Mouse (Mus musculus) CH12.LX (cell line): ENCODE data around the gene A930004D18Rik. TPM values are rescaled to one million over a fixed set of nuclear protein-coding genes. Genes with fewer than 3 reads are reported as not detected.

Source experiments
- DNase-seq: peaks from one replicate; pipeline ENCODE4 v3.0.0-alpha.2; 2013; ENCODE audit errors: extremely low read depth
- H3K27ac ChIP-seq: 2 replicates; pipeline ENCODE4 v1.5.1; 2012; ENCODE audit warnings: low read depth, mild to moderate bottlenecking, control low read depth, moderate library complexity; ENCODE audit not compliant: insufficient read depth
- H3K27me3 ChIP-seq: replicated peaks from 2 replicates; pipeline ENCODE3; 2012; ENCODE audit warnings: inconsistent platforms
- H3K36me3 ChIP-seq, 2 experiments: replicated peaks in 1 of 2; 2 replicates each; pipeline versions ENCODE3 to v1.6.1; 2012; ENCODE audit warnings: inconsistent platforms in 1 of 2, low read length in 1 of 2, mild to moderate bottlenecking in 1 of 2, mixed read lengths in 1 of 2, moderate library complexity in 1 of 2; ENCODE audit not compliant: control insufficient read depth in 1 of 2, insufficient read depth in 1 of 2
- H3K4me1 ChIP-seq, 2 experiments: 2 replicates each; pipeline ENCODE4 v1.6.1; 2012; ENCODE audit warnings: inconsistent platforms in 1 of 2, moderate library complexity in 1 of 2; ENCODE audit not compliant: insufficient read depth in 2 of 2, control insufficient read depth in 1 of 2
- H3K4me2 ChIP-seq: 2 replicates; pipeline ENCODE4 v1.6.1; 2012; ENCODE audit warnings: low read depth, mild to moderate bottlenecking, control low read depth; ENCODE audit not compliant: poor library complexity, insufficient read depth, severe bottlenecking
- H3K4me3 ChIP-seq, 3 experiments: fragments of 150-350 bp in 1 of 3; sonication (generic) in 1 of 3; replicated peaks in 1 of 3; 2 replicates each; pipeline versions ENCODE3 to v1.5.1; 2011 to 2012; ENCODE audit warnings: low read depth in 2 of 3, low read length in 2 of 3, mild to moderate bottlenecking in 2 of 3, moderate library complexity in 2 of 3, control low read depth in 1 of 3, improper control_type of control experiment in 1 of 3, inconsistent platforms in 1 of 3, mixed read lengths in 1 of 3; ENCODE audit not compliant: poor library complexity in 1 of 3
- H3K79me2 ChIP-seq: replicated peaks from 2 replicates; pipeline ENCODE4 v1.6.1; 2012; ENCODE audit warnings: mild to moderate bottlenecking, moderate library complexity; ENCODE audit not compliant: control insufficient read depth, poor library complexity, insufficient read depth, severe bottlenecking; ENCODE audit errors: extremely low read depth
- H3K9ac ChIP-seq: 2 replicates; pipeline ENCODE4 v1.6.1; 2012; ENCODE audit warnings: low read depth, mild to moderate bottlenecking, control low read depth, moderate library complexity; ENCODE audit not compliant: insufficient read depth
- H3K9me3 ChIP-seq: replicated peaks from 2 replicates; pipeline ENCODE3; 2012; ENCODE audit warnings: low read length, inconsistent platforms, mixed read lengths
- BHLHE40 ChIP-seq: IDR thresholded peaks from 2 replicates; pipeline ENCODE4 v1.6.1; 2011; ENCODE audit warnings: mild to moderate bottlenecking, low read depth, low read length, improper control_type of control experiment
- CHD1 ChIP-seq: IDR thresholded peaks from 2 replicates; pipeline ENCODE4 v1.6.1; 2012; ENCODE audit warnings: low read depth, low read length, improper control_type of control experiment, inconsistent platforms
- CHD2 ChIP-seq: IDR thresholded peaks from 2 replicates; pipeline ENCODE4 v1.6.1; 2011; ENCODE audit warnings: low read length, improper control_type of control experiment
- ELF1 ChIP-seq: IDR thresholded peaks from 2 replicates; pipeline ENCODE4 v1.6.1; 2014; ENCODE audit warnings: low read depth, mild to moderate bottlenecking, inconsistent platforms, low read length, improper control_type of control experiment
- EP300 ChIP-seq: IDR thresholded peaks from 2 replicates; pipeline ENCODE4 v1.6.1; 2011; ENCODE audit warnings: low read length, improper control_type of control experiment
- HCFC1 ChIP-seq: IDR thresholded peaks from 2 replicates; pipeline ENCODE4 v1.6.1; 2012; ENCODE audit warnings: low read depth, mild to moderate bottlenecking, inconsistent platforms, low read length, improper control_type of control experiment
- IRF4 ChIP-seq: IDR thresholded peaks from 2 replicates; pipeline ENCODE4 v1.6.1; 2014; ENCODE audit warnings: low read depth, mild to moderate bottlenecking, inconsistent platforms, low read length, improper control_type of control experiment
- KAT2A ChIP-seq: IDR thresholded peaks from 2 replicates; pipeline ENCODE4 v1.6.1; 2012; ENCODE audit warnings: low read length, improper control_type of control experiment, inconsistent platforms; ENCODE audit not compliant: insufficient replicate concordance
- MAFK ChIP-seq: IDR thresholded peaks from 2 replicates; pipeline ENCODE4 v1.6.1; 2011; ENCODE audit warnings: low read length, improper control_type of control experiment; ENCODE audit not compliant: insufficient replicate concordance
- MAX ChIP-seq: IDR thresholded peaks from 2 replicates; pipeline ENCODE4 v1.6.1; 2011; ENCODE audit warnings: low read length, improper control_type of control experiment
- MAZ ChIP-seq: IDR thresholded peaks from 2 replicates; pipeline ENCODE4 v1.6.1; 2012; ENCODE audit warnings: low read depth, mild to moderate bottlenecking, inconsistent platforms, low read length, improper control_type of control experiment, moderate library complexity
- MYC ChIP-seq: IDR thresholded peaks from 2 replicates; pipeline ENCODE4 v1.6.1; 2011; ENCODE audit warnings: low read depth, mild to moderate bottlenecking, improper control_type of control experiment, low read length
- NELFE ChIP-seq: IDR thresholded peaks from 2 replicates; pipeline ENCODE4 v1.6.1; 2011; ENCODE audit warnings: low read depth, low read length, improper control_type of control experiment
- NRF1 ChIP-seq: IDR thresholded peaks from 2 replicates; pipeline ENCODE4 v1.6.1; 2014; ENCODE audit warnings: low read depth, mild to moderate bottlenecking, inconsistent platforms, low read length, improper control_type of control experiment, moderate library complexity
- RCOR1 ChIP-seq: conservative IDR thresholded peaks from 2 replicates; pipeline ENCODE4 v1.6.1; 2012; ENCODE audit warnings: low read depth, mild to moderate bottlenecking, inconsistent platforms, low read length, improper control_type of control experiment
- SIN3A ChIP-seq: IDR thresholded peaks from 2 replicates; pipeline ENCODE4 v1.6.1; 2012; ENCODE audit warnings: low read length, improper control_type of control experiment, inconsistent platforms
- TBP ChIP-seq: conservative IDR thresholded peaks from 2 replicates; pipeline ENCODE4 v1.6.1; 2011; ENCODE audit warnings: low read depth, low read length, improper control_type of control experiment
- TCF12 ChIP-seq: IDR thresholded peaks from 2 replicates; pipeline ENCODE4 v1.6.1; 2014; ENCODE audit warnings: low read depth, mild to moderate bottlenecking, inconsistent platforms, low read length, improper control_type of control experiment
- USF2 ChIP-seq: conservative IDR thresholded peaks from 2 replicates; pipeline ENCODE4 v1.6.1; 2011; ENCODE audit warnings: low read depth, low read length, improper control_type of control experiment
- ZKSCAN1 ChIP-seq: IDR thresholded peaks from 2 replicates; pipeline ENCODE4 v1.6.1; 2012; ENCODE audit warnings: low read depth, inconsistent platforms, low read length, improper control_type of control experiment, borderline replicate concordance
- ZNF384 ChIP-seq: IDR thresholded peaks from 2 replicates; pipeline ENCODE4 v1.6.1; 2012; ENCODE audit warnings: low read depth, low read length, improper control_type of control experiment, inconsistent platforms
- dilution Hi-C: fragments of 300-500 bp; cut with MboI; formaldehyde crosslinking; loops from 2 replicates; pipeline ENCODE4 v1.14.3; 2020; ENCODE audit warnings: low sequenced_read_pairs; ENCODE audit not compliant: extremely low pct_unique_long_range_greater_than_20kb, extremely low pct_ligation_motif_present
- in situ Hi-C: fragments of 300-500 bp; cut with MboI; formaldehyde crosslinking; loops from 3 replicates; pipeline ENCODE4 v1.14.3; 2019; ENCODE audit warnings: low sequenced_read_pairs, low pct_ligation_motif_present, low pct_unique_long_range_greater_than_20kb, mixed read lengths
- polyA plus RNA-seq: library from polyadenylated mRNA; unstranded; fragments of >175 nt; gene quantifications from 2 replicates; pipeline ENCODE4 v1.2.1, GENCODE M21; 2012; ENCODE audit warnings: low read depth; ENCODE audit not compliant: insufficient read length
- total RNA-seq, 2 experiments: library from RNA; depleted of rRNA; stranded (reverse); fragments of 300-350 nt in 1 of 2; fragments of >200 nt in 1 of 2; gene quantifications; 2 replicates each; pipeline ENCODE4 v1.2.3; 2012 to 2014

The A930004D18Rik gene
- total and polyA plus RNA-seq, 3 experiments, result 0.15 to 1.7 (median 0.72) TPM

DNA sequence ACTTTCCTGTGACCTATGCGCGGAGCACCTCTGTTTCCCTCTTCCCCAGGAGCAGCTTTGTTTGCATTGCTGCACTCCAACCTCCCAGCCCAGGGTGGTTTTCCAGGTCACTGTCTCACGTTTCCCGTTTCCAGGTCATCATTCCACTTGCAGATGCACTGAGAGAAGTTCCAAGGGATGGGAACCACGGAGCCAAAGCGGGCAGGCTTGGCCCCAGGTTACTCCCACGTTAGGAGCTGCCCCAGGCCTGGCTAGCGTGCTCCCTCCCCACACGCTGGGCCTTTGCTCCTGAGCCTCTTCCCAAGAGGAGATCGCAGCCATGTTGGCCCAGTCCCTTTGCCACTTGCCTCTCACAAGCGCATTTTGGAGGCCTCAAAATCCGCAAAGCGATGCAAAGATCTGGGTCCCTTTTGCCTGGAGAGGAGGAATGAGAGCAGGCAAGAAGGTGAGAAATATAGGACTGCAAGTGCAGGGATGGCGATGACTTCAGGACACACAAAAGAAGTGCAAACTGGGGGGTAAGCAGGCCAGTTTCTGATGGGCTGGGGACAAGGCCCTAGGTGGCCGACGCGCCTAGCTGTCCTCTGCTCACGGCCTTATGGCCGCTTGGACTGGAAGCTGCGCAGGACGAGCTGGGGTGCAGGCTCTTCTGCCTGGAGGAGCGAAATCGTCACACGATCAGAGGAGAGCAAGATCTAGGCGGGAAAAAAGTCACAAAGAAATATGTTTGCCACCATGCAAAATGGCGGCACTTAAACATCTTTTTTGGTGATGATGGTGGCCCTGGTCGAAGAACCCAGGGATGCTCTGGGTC is 3.0 kb upstream of the A930004D18Rik start:
- Histone ChIP-seq H3K4me1 (peaks cover under 1 to 16% of the 10 kb centered on the region in 2 experiments; a peak in 3 of 4 replicates), H3K9me3 (no peaks in the 10 kb centered on the region), H3K4me2 (no peak overlapping the region), H3K36me3 (no peaks in the 10 kb centered on the region), H3K79me2 (no peaks in the 10 kb centered on the region; the same call in 1 of the 2 replicates), H3K27me3 (peaks cover 12% of the 10 kb centered on the region), H3K27ac (no peak overlapping the region)
- dilution Hi-C loops, result no loop called here
- in situ Hi-C loops, result loop anchor here (25.0 kb wide), 2 partner anchors 322 to 647 kb away; partner anchors contain the start of genes Bmi1 and Spag6
- no peak for DNase-seq
- no peak for TF ChIP-seq KAT2A
- no peak for TF ChIP-seq MAX
- no peak for TF ChIP-seq BHLHE40
- no peak for TF ChIP-seq CHD2
- TF ChIP-seq TCF12, result no peak
- TF ChIP-seq, all 38 proteins: peak for 0
- Histone ChIP-seq H3K9ac (no peak overlapping the region), H3K4me3 (no peak overlapping the region)

DNA sequence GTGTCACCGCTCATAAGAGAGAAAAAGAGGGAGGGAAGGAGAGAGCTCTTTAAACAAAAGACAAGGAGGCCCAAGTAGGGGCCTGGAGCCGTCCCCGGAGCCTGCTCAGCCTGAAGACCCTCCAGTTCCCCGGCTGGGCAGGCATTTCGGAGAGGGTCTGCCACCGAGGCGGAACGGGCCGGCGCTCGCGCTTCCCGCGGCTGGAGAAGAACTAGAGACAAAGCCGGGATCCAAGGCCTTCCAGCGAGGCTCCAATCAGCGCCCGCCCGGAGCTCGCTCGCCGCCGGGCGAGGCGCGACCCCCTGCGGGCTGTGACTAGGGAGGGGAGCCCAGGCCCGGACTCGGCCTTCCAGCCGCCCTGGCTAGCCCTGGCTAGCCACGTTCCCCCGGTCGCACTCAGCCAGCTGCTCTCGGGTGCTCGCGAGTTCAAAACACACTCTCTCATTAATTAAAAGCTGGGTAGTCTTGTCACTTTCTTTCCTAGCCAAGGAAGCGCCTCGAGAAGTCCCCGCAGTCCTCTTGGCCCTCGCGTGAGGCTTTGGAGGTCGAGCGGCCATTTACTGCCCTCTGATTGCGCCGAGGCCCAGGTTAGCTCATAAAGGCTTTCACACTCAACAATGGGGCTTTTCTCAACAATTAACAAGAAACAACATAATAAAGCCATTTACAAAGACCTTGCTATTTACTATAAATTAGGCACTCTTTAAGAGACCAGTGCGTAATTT is 2.2 kb upstream of the A930004D18Rik start:
- Histone ChIP-seq H3K9ac (no peak overlapping the region), H3K27ac (no peak overlapping the region), H3K4me1 (peaks cover 0 to 16% of the 10 kb centered on the region in 2 experiments; a peak in 2 of 4 replicates), H3K36me3 (no peaks in the 10 kb centered on the region), H3K4me2 (no peak overlapping the region)
- TF ChIP-seq CHD1 (no peak), EP300 (no peak), USF2 (no peak), ZKSCAN1 (no peak)
- TF ChIP-seq, all 38 proteins: peak for 0
- H3K79me2 ChIP-seq, result no peaks in the 10 kb centered on the region
- no peak overlapping the region for H3K4me3 ChIP-seq
- no peaks in the 10 kb centered on the region for H3K9me3 ChIP-seq
- in situ Hi-C loops (loop anchor here (10.0 to 25.0 kb wide), 3 partner anchors 145 to 648 kb away; partner anchors contain the start of genes Bmi1 and Spag6), dilution Hi-C loops (no loop called here)
- peaks cover 11% of the 10 kb centered on the region for H3K27me3 ChIP-seq
- no peak for DNase-seq

DNA sequence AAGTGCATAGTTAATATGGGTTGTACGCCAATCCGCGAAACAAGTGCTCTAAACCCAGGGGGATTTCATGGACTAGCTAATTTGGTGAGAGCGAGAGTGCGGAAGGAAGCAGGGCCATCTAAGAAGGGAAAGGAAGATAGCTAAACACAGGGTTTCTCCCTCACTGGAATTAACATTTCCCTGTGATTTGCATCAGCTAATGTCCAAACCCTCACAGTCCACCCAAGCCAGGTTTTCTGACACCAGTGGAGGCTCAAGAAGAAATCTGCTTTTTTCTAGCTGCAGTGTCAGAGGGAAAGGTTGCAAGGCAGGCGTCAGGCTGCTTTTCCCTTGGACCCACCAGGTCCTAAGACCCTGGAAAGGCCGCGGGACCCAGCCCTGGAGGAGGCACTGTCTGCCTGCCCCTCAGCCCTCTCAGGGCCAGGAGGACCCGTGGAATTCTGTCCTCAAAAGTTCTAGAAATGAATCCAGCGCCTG is 1.4 kb upstream of the A930004D18Rik start:
- no peak overlapping the region for H3K27ac ChIP-seq
- H3K9me3 ChIP-seq, result no peaks in the 10 kb centered on the region
- H3K4me1 ChIP-seq, result peaks cover 0 to 16% of the 10 kb centered on the region in 2 experiments; a peak in 2 of 4 replicates
- no peak overlapping the region for H3K4me3 ChIP-seq
- in situ Hi-C loops, result loop anchor here (10.0 to 25.0 kb wide), 3 partner anchors 146 to 648 kb away; partner anchors contain the start of genes Bmi1 and Spag6
- no peak overlapping the region for H3K4me2 ChIP-seq
- no peak for TF ChIP-seq TBP
- no peak for TF ChIP-seq USF2
- TF ChIP-seq NELFE, result no peak
- TF ChIP-seq NRF1, result no peak
- no peak for TF ChIP-seq IRF4
- no peak for TF ChIP-seq ZNF384
- TF ChIP-seq MAZ, result no peak
- no peak for TF ChIP-seq SIN3A
- no peak for TF ChIP-seq HCFC1
- no peak for TF ChIP-seq MYC
- TF ChIP-seq ELF1, result no peak
- TF ChIP-seq RCOR1, result no peak
- no peak for TF ChIP-seq MAFK
- TF ChIP-seq, all 38 proteins: peak for 0
- DNase-seq, result no peak
- H3K9ac ChIP-seq, result no peak overlapping the region
- dilution Hi-C loops, result no loop called here
- no peaks in the 10 kb centered on the region for H3K36me3 ChIP-seq
- no peaks in the 10 kb centered on the region for H3K79me2 ChIP-seq
- peaks cover 10% of the 10 kb centered on the region for H3K27me3 ChIP-seq
